Mouse (Mus musculus) right cerebral cortex, postnatal 10 days (tissue): ENCODE data around the gene Atg7.
A peak's percentile ranks its signal among the peaks of the same experiment; 100 is the strongest.
"Not testable (repeated sequence)": the region's sequence is repeated elsewhere in the genome, so short reads cannot be mapped to it uniquely, and the experiment has no call there.

ENCODE experiments used
- DNase-seq, 2 experiments: peaks; one replicate each; pipeline ENCODE4 v3.0.0; 2021; ENCODE audit warnings: low spot score in 2 of 2

Gene Atg7

DNA sequence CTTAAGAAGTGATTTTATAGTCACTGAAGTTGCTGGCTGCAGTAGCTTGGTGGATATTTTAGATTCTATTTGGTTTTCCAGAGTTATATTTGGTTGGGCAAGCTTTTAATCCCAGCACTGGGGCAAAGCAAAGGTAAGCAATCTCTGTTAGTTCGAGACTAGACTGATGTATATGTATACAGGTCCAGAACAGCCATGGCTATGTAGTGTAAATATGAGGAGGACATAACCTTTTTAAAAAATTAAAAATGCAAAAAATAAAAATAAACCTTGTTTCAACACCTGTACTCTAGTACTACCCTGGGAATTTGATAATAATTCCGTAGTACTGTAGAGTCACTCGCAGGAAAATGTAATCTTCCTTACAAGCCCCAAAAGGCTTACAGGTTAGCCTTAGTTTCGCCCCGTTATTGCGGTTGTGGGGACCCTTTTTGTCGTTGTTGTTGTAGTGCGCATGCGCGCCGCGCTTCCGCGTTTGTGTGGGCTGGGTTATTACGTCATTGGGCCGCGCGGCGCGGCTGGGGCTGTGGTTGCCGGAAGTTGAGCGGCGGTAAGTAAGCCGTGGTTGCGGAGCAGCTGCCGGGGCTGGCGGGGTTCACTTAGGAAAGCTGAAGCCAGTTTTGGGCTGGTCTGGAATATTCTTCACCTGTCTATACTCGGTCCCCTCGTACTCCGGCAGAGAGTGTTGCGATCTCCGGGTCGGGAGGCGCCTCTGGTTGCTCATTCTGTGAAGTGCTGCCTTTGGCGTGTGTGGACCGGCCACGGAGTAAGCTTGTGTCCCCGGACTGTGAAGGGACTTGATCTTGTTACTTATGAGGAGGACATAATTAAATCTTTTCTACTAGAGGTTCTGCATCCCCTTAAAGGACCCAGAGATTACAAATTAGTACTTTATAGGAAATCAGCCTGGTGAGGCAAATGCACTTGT, at the start of gene Atg7:
Gene Atg7 (plus strand): TSS at position 497 of the 928 bp plus-strand sequence.
- peak; percentile 95 to 97 for DNase-seq

GRCm38 (mm10) chr6:114614076-114614475, 28.8 kb upstream of the Atg7 start:
- peak; percentile 85 to 90 for DNase-seq

DNA sequence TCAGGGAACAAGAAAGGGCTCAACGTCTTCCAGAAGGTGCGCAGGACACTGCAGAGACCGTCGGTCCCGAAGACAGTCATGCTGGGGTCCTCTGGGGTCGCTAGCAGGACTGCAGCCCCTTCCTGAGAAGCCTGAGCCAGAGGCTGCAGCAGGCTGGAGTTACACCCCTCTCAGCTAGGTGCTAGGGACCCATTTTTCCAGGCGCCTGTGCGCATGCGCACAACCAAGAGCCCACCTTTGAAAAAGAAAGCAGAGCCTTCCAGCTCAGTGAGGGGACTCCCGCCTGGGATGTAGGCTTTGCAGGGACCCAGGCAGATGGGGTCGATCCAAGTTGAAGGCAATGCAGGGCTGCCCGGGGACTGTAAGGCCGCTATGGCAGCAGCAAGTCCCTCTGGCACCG, 9.0 kb upstream of the Atg7 start:
- not testable (repeated sequence) for DNase-seq

DNA sequence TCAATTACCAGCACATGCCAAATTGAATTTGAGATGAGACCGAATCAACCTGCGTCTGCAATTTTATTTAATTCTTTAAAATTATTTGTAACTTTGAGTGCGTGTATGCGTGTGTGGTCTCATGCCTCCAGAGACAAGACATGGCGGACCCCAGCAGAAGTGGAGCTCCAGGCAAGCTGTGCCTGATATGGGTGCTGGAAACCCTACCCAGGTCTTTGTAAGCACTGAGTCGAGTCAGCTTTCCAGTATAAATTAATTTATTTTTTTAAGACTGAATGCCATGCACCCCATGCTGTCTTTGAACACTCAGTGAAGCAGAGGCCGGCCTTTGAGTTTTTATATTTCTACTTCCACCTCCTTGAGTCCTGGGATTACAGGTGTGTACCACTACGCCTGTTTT, 819 bp downstream of the Atg7 start:
- peak in 1 of 2 experiments; percentile 13 for DNase-seq

DNA sequence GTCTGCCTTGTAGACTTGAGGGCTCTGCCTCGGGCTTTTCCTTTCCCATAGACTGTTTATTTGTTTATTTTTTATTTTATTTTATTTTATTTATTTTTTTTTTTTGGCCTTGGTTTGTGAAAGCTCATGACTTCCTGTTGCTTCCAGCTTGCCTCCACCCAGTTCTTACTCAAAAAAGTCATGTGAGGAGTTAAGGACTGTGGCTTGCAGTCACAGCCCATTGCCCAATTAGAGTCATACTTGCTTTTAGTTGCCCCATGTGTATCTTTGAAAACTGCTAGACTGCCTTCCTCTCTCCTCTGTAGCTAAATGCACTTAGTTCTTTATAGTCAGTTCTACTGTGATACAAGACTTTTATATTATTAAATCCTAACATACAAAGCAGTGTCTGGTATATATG, 1.6 kb downstream of the Atg7 start:
- peak in 1 of 2 experiments; percentile 4 for DNase-seq

DNA sequence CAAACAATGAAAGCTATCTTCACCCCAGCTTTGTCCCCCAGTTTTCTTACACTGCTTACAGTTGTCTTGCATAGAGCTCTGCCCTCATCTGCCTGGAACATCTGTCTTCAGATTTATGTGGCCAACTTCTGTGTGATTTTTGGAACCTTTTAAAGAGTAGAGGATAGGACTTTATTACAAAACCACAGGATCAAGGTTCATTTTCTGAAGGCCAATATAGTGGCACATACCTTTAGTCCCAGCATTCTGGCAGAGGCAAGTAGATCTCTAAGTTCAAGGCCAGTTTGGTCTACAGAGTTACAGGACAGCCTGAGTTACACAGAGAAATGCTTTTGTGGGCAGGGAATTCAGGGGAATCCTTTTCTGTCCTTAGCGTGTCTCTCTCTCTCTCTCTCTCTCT, 3.3 kb downstream of the Atg7 start:
- DNase-seq = no peak

DNA sequence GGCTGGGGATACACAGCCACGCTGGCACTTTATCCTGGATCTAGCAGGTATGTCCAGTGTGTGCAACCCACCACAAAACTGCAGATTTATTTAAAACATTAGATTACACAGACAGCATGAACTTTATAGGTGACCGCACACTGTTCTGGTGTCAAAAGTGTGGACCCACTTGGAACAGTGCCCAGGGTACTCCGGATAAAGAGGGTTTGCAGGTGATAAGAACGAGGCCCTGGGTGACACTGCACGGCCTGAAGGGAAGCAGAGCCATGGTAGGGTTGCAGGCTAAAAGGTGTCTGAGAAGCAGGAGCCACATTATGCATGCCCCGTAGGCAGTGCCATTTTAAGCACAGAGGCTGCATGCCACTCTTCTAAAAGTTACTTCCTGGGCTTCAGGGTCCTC, 4.1 kb downstream of the Atg7 start:
- DNase-seq = no peak

DNA sequence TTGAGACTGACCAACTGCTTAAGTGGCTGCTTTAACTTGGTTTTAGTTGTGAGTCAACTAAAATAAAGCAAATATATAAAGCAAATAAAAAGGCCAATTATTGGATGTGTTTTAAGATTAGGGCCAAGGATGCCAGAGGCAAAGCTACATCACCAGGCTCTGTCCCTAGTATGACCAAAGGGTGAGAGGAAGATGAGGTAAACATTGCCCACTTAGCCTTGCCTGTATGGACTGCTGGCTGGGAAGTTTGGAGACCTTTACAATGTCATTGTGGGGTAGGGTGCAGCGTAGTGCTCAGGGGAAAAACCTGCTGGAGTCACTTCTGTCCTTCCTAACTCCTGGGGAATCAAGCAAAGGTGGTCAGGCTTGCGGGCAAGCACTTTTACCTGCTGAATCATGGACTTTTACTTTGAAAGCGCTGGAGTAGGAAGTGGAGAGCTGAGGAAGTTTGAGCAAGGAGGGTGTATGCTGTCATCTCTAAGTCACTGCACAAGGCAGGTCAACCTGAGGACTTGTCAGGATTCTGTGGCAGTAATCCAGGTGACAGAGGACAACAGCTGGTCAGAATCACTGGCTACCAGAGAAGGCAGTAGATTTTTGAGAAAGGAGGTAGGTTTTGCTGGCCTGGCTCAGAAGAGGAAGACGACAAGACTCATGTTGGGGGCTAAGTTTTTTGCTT, 5.6 kb downstream of the Atg7 start:
- no peak for DNase-seq

GRCm38 (mm10) chr6:114652209-114652608, 9.3 kb downstream of the Atg7 start:
- no peak for DNase-seq

DNA sequence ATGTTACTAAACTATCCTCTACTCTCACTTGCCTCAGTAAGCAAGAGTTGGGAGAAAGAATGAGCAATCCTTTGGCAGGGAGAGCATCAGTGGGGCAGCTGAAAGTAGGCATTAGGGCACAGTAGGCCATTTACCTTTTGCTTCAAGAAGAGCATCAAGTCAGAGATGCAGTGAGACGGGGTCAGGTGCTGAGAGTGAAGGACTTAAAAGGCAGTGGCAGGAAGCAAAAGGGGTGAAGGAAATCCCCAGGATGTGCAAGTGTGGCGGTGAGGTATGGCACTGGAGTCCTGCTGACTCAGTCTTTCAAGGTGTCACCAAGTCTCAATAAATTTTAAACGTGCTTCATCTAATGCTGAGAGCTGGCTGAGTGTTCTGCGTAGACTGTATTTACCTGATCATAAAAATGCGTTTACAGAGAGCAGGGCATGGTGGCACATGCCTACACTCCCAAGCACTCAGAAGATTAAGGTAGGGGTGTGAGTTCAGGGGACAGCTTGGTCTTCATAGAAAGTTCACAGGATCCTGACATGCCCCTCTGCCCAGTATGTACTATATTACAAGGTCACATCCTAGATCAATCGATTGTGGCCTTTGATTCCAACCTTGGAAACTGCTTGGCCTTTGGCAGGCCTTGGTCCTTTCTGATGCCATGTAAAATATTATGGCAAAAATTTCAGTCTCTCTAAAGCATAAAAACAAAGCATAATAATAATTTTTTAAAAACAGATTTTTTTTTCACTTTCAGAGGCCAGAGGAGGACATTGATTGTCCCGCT, 14.1 kb downstream of the Atg7 start:
- no peak for DNase-seq

GRCm38 (mm10) chr6:114657807-114658206, 14.9 kb downstream of the Atg7 start:
- no peak for DNase-seq

DNA sequence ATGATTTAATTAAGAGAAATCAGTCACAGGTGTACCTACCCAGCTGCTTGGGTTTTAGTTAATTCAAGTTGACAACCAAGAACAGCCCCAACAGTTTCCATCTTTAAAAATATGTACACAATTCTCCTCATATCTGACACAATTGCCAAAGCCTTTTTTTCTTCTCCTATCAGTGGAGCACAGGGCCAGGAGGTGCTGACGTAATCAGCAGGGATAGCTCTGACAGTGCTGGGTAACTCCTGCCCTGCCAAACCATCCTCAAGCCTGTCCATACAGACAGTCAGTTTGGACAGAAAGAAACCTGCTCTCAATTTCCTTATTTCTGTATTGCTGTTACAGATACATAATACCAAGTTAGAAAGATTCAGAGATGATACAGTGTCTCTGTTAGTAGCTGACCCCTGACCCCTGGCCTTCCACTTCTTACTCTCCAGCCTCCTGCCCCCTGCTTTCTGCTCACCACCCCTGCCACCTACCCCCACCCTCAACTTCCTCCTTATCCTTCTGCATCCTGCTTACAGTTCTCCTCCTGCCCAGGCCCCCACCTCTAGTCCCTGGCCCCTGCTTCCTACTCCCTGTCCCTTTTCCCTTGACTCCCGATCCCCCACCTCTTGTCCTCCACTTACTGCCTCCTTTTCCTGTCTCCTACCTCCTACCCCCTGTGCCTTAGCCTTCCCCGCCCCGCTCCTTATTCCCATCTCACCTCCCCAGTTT, 16.5 kb downstream of the Atg7 start:
- DNase-seq = no peak

- DNase-seq = no peak
Observed at GRCm38 (mm10) chr6:114659992-114660800, 17.3 kb downstream of the Atg7 start.

DNA sequence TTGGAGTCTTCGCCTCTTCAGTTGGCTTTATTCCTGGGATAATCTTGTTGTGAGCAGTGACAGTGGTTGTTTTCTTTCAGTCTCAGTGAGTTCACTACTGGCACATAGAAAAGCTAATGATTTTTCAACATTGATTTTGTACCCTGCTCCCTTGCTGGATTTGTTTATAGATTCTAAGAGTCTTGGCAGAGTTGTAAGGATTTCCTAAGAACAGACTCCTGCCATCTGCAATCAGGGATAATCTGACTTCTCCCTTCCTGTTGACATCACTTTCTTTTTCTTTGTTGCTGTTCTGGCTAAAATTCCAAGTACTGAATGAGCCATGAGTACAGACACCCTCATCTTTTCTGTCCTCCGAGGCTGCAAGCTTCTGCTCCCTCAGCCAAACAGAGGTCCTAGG, 20.8 kb downstream of the Atg7 start:
- no peak for DNase-seq

DNA sequence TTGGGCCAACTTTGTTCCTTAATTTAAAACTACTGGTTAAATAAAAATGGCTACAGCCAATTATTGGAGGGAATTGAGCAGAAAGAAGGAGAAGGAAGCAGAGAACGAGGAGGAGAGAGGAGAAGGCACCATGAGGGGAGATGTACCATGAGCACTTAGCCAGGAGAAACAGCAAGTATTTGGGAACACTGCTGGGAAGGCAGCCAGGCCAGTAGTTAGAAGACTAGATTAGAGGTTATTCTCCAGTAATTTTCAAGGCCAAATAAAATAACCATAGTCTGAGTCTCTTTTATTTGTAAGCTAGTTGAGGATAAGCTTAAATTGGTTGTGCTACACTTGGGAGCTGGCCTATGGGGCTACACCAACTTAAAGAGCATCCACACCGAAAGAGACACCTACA, 21.8 kb downstream of the Atg7 start:
- no peak for DNase-seq

DNA sequence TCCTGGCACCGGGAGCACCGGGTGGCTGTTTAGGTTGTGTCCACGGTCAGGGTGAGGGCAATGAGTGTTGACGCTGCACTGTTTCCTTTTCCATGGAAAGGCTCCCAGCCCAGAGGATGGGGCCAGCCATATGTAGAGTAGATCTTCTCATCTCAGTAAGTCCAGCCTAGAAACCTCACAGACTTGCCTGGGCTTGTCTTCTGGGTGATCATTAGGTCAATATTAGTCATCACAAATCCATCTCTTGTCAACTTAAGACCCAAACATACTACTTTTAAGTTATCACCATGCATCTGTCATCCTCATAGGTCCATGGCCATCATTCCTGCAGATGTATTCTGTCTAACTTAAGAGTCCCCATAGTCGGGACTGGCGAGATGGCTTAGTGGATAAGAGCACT, 24.6 kb downstream of the Atg7 start:
- no peak for DNase-seq

DNA sequence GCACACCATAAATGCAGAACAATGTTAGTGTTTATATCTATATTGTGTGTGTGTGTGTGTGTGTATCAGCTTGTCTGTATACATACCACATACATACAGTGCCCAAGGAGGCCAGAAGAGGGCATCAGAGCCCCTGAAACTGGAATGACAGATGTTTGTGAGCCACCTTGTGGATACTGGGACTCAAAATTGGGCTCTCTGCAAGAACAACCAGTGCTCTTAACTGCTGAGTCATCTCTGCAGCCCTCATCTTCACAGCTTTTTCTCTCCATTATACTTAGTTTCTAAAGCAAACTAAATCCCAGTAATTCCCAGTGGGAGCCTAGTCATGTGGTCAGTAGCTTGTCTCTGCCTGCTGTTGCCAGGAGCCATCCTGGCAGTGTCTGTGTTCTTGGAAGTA, 31.9 kb downstream of the Atg7 start:
- DNase-seq = no peak

DNA sequence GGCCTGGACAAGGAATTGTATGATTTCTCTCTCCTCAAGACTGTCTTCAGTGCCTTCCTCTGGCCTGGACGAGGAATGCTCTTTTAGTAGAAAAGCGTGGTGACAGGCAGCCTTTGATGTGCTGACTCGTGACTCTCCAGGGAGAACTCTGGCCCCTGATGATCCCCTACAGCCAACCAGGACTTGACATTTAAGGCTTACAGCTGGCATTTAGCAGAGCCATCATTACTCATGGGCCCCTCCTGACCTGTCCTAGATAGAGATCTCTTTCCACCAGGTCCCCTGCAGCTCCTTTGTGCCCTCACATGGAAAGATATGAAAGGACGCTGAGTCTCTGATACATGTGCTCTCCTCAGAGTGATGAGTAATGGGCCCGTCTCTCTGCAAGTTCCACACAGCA, 33.2 kb downstream of the Atg7 start:
- no peak for DNase-seq

DNA sequence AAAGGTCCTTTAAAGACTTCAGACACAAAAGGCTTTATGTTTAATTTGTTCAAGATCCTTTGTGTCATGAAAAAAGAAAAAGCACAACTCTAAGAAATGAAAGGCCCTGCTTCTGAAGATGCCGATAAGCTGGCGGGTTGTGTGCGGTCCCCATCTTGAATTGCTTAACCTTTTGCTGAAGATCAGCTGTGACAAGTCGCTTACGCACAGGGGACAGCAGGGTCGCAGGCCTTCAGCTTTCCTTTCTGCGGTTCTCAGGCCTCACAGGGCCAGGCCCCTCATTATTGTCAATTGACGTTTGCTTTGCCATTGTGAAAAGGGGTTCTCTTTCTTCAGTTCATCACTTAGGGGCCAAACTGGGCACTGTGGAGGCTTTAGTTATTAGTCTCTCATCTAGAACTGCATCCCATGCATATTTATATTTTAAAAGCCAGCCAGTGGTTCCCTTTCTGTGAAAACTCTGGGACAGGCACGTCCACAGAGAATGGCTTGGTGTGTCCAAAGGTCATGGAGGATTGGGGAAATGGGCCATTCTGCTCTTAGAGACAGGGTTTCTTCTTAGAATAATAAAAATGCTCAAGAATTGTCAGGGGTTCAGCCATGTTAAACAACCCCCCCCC, 39.3 kb downstream of the Atg7 start:
- DNase-seq = no peak

- no peak for DNase-seq
Observed at GRCm38 (mm10) chr6:114683741-114684140, 40.8 kb downstream of the Atg7 start.
